Mouse (Mus musculus): ENCODE results near the gene Dhtkd1.

Gene Dhtkd1

DNA sequence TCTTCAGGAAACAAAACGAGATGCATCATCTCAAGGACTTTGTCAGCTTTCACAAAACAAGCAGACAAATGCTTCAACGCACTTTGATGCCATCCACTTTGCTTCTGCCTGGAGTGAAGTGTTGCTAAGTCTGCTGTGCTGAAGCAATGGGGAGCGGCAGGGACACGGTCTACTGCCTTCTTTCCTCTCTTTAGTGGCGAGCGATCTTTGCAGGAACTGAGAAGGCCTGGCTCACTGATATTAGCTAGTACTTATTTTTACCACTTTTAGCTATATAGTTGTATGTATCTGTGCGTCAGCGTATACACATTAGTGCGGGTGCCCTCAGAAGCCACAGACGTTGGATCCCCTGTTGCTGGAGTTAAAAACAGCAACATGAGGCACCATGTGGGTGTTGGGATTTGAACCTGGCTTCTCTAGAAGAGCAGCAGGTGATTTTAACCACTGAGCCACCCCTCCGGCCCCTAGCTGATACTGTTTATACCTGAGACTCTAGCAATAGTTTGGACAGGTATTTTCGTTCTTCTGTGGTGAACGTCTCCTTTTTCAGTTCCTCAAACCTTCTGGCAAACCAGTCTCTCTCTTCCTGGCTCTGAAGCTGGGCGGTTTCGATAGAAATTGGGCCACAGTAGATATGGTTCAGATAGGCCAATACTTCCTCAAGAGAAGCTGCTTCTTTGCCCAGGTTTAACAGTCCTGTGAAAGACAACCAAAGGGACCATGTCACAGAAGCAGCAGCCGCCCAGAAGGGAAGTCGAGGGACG lies 12.1 kb downstream of the Dhtkd1 start:
- DNase-seq = no peak

- DNase-seq = no peak
These were observed 12.8 kb downstream of the Dhtkd1 start for GRCm38 (mm10) chr2:5929793-5930192.

DNA sequence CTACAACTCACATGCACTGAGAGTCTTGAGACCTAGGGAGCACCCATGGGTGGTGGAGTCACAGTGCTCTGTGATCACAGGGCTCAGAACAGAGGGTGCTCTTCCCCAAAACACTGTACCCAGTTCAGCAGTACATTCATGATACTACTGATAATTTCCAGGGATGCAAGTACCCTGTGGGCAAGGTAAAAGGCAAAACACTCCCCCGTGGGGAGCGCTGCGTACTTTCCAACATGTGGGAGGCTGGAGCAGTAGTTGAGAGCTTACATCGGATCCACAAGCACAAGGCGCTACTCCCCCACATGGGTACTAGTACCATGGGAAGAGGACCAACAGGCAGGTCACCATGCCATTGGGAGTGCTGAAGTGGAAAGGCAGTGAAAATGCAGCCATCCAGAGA lies 15.1 kb downstream of the Dhtkd1 start:
- DNase-seq = no peak

DNA sequence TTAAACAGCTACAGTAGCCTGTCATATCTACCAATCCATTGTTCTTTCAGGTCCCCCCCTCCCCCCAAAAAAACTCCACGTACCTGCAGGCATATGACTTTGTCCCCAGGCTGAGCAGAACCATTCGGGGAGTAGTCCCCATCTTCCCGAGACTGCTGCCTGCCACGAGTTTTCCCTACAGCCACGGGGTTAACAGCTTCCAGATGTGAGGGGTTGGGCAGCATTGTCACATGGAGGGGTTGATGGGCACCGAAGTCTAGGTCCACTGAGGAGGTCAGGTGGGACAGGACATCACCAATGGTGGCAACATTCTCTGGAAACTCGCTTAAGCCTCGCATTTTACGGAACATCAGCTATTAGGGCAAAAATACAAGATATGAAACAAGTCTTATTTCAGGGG lies 18.8 kb downstream of the Dhtkd1 start:
- DNase-seq = no peak

- DNase-seq = no peak
These were observed 19.8 kb downstream of the Dhtkd1 start for GRCm38 (mm10) chr2:5922823-5923222.

GRCm38 (mm10) chr2:5911282-5911965 lies 31.2 kb downstream of the Dhtkd1 start:
- peak; percentile 17 for DNase-seq

DNA sequence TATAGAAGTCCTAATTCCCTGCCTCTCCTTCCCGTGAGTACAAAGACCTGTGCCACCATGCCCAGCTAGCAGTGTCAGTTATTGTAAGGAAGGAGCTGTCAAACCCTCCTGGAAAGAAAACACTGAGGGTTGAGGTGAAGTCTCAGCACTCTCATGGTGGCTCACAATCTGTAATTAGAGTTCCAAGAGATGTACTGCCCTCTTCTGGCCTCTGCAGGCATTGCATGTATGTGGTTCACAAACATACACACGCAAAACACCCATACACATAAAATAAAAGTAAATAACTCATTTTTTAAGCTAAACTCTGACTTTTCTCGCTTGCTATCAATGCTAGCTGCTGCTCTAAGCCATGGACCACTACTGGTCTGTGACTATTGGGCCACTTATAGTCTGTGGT lies 36.0 kb downstream of the Dhtkd1 start:
- DNase-seq = peak; percentile 39

GRCm38 (mm10) chr2:5906092-5906491 lies 36.5 kb downstream of the Dhtkd1 start:
- peak; percentile 20 for DNase-seq

DNA sequence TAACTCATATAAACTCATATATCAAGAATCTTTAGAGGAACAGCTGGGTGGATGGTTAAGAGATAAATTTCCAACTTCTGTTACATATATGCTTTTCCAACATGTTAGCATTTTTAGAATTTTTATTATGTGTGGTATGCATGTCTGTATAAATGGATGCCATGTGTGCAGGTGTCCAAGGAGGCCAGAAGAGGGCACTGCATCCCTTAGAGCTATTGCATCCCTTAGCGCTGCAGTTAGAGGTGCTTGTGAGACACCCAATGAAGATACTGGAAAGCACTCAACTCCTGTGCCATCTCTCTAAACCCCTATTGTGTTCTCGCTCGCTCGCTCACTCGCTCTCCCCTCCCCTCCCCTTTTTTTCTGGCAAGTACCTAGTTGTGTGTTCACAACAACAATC lies 42.4 kb downstream of the Dhtkd1 start:
- DNase-seq = peak; percentile 39

DNA sequence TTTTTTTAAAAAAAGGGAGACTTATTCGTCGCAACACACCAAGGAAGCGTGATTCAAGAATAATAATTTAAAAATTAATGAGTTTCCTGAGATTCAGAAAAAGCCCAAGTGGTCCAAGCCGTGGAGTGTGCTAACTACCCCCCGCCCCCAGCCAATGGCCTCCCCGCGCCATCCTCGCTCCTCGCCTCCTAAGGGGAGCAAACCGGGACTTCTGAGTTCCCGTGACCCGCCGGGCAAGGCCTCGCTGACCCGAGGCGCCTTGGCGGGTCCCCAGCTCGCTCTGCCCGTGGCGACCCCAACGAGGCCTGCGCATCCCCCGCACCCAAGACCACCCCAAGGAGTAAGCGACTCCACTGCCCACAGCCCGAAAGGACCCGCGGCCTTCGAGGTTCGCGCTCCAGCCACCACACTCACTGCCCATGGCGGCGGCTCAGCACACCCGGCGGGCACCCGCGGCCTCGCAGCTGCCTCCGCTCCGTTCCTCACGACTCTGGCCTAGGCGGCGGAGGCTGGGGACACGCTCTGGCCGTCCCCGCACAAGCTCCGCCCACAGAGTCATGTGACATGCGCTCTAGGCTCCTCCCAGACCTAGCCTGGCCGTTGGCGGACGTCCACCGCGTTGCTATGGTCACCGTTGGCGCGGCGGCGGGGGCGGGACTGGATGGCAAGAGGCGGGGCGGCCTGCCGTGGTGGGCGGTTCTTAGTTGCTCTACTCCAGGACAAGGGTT lies 47.6 kb downstream of the Dhtkd1 start, which contains the start of gene Sec61a2:
TSS of gene Sec61a2 (minus strand) at position 590 of the 728 bp plus-strand sequence.
- peak; percentile 98 for DNase-seq

- no peak for DNase-seq
These were observed 48.3 kb downstream of the Dhtkd1 start for GRCm38 (mm10) chr2:5894296-5894695.

DNA sequence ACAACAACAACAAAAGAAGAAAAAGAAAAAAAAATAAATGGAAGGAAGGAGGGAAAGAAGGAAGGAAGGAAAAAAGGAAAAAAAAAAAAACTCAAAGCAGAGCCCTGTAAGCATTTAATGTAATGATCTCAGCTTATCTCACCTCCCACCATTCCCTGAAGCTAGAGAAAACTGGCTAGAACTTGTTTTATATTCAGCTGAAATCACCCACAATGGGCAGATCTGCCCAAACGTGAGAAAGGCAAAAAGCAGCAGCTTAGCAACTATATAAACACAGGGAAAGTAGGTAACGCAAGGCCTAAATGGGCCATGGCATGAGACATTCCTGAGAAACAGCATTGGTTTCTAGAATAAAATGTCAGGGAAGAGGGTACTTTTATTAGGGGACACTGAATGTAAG lies 53.2 kb downstream of the Dhtkd1 start:
- DNase-seq = no peak

DNA sequence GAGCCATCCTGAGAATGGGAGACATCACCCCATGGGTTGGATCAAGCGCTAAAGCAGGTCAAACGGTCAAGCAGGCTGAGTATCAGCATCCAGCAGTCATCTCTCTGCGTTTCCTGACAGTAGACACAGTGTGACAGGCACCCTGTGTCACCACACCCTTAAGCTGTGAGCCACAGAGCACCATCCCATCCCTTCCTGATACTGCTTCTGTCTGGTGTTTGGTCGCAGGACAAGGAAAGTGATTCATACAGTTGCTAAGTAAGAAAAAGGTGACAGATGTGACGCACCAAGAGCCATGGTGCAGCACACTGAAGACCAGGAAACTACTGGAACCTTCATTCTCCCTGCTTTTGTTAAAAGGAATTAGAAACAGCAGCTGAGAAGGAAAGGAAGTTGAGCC lies 53.7 kb downstream of the Dhtkd1 start:
- no peak for DNase-seq

- DNase-seq = no peak
These were observed 65.1 kb downstream of the Dhtkd1 start for GRCm38 (mm10) chr2:5877446-5877845.

DNA sequence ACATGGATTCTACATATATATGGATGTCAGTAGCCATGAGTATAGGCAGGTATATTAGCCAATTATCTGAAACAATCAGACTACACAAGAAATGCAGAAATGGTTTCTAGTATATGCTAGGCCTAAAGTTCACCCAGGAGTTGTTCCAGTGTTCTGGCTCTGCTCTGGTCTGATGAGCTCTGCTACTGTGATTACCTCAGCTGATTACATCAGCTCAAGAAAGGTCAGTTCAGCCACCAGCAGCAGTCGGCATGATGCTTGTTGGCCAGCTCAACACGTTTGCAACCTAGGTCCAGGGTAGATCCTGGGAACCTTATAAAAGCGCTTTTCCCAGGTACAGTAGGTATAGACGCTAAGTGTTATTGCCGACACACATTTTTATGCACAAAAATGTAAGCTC lies 72.8 kb downstream of the Dhtkd1 start:
- no peak for DNase-seq

DNA sequence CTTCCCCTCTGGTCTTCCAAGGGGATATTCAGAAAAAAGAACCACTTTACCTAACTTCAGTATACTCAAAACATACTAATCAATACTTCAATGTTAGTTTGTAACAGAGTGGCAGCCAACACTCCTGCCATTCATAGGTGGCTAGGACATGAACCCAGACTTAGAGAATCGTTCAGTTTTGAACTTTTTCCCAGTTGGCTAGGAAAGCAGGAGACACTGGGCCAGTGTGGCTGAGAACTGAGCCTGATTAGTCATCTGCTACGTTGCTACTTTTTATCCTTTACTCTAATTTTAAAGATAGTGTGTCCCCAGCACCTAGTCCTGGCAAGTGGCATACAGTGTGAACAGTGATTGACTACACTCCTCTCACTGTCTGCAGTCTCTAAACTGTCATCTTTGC lies 74.9 kb downstream of the Dhtkd1 start:
- no peak for DNase-seq

GRCm38 (mm10) chr2:5862834-5863233 lies 79.8 kb downstream of the Dhtkd1 start, which contains the start of gene Gm13199:
Gm13199 (minus strand) TSS chr2:5862934.
- no peak for DNase-seq

DNA sequence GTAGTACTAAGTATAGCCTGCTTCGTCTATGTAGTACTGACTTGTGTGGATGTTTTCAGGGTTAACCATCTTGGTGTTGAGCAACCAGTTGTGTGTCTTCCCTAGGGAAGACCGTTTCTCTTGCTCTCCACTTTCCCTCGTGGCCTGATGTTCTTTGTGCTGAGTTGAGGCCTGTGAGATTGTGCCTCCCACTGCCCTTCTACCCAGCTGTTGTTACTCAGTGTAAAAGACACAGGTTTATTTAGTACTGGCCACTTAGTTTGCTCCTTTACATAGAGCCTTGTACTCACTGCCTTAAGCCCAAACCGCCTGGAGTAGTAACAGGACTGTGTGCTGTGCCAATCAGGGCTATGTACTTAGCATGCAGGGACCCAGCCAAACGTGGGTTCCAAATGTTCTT lies 90.7 kb downstream of the Dhtkd1 start:
- DNase-seq = no peak

- DNase-seq = peak; percentile 10
These were observed 91.5 kb downstream of the Dhtkd1 start for GRCm38 (mm10) chr2:5851116-5851515.
